Mouse (Mus musculus) hindbrain, embryonic 15.5 days (tissue): ENCODE data around the gene Smdt1. TPM values are rescaled to one million over a fixed set of nuclear protein-coding genes. Genes with fewer than 3 reads are reported as not detected.

Source experiments
- ATAC-seq: fragments of 200-750 bp; cut with Nextera tagmentation; 2 replicates; pipeline ENCODE4 v1.8.0; 2017; ENCODE audit warnings: low read depth, moderate number of reproducible peaks, moderate TSS enrichment; ENCODE audit not compliant: low FRiP score
- H3K27ac ChIP-seq: fragments of 300-500 bp; sonication (generic); replicated peaks from 2 replicates; pipeline ENCODE4 v1.5.1; 2015; ENCODE audit warnings: mild to moderate bottlenecking, inconsistent platforms
- H3K27me3 ChIP-seq: fragments of 300-500 bp; sonication (generic); 2 replicates; pipeline ENCODE4 v1.6.1; 2015; ENCODE audit warnings: control low read depth, inconsistent platforms
- H3K36me3 ChIP-seq: fragments of 300-500 bp; sonication (generic); 2 replicates; pipeline ENCODE4 v1.6.1; 2015; ENCODE audit warnings: control low read depth, inconsistent platforms
- H3K4me1 ChIP-seq: fragments of 300-500 bp; sonication (generic); replicated peaks from 2 replicates; pipeline ENCODE4 v1.6.1; 2015; ENCODE audit warnings: control low read depth, inconsistent platforms
- H3K4me2 ChIP-seq: fragments of 300-500 bp; sonication (generic); 2 replicates; pipeline ENCODE4 v1.6.1; 2015; ENCODE audit warnings: moderate library complexity, mild to moderate bottlenecking, inconsistent platforms
- H3K4me3 ChIP-seq: fragments of 300-500 bp; sonication (generic); 2 replicates; pipeline ENCODE4 v1.5.1; 2015; ENCODE audit warnings: mild to moderate bottlenecking, inconsistent platforms
- H3K9ac ChIP-seq: fragments of 300-500 bp; sonication (generic); 2 replicates; pipeline ENCODE4 v1.6.1; 2015; ENCODE audit warnings: inconsistent platforms
- H3K9me3 ChIP-seq: fragments of 300-500 bp; sonication (generic); 2 replicates; pipeline ENCODE4 v1.6.1; 2016; ENCODE audit warnings: control low read depth, inconsistent platforms
- WGBS: fragments of 180-500 bp; shearing (Covaris S2); methylation state at CpG from one replicate; pipeline ENCODE4 v1.1.7; 2015; 5-methylcytosine and 5-hydroxymethylcytosine counted together
- polyA plus RNA-seq: library from polyadenylated mRNA; unstranded; fragments of >200 nt; fragmentation: Nextera tagmentation; extraction: Ambion mirVana; gene quantifications from 2 replicates; pipeline ENCODE4 v1.2.1, GENCODE M21; 2015

The Smdt1 gene
- polyA plus RNA-seq: 367 and 377 TPM in 2 replicates

GRCm38 (mm10) chr15:82338593-82339112 lies at the start of gene Smdt1, which contains the start of the genes Naga and Pheta2:
TSS of gene Smdt1 (plus strand) at chr15:82338959.
TSS of gene Naga (minus strand) at chr15:82338925.
TSS of gene Pheta2 (plus strand) at chr15:82338942.
- H3K27ac ChIP-seq: peak within 1 kb of the TSS; percentile 63; the same call in 1 of the 2 replicates
- peaks cover 14% of the 10 kb centered on the region for H3K27me3 ChIP-seq
- H3K4me1 ChIP-seq: peaks cover 28% of the 10 kb centered on the region
- H3K4me2 ChIP-seq: peak within 1 kb of the TSS; percentile 76
- H3K9ac ChIP-seq: peak within 1 kb of the TSS; percentile 63
- ATAC-seq: peak; percentile 90
- H3K4me3 ChIP-seq: peak within 1 kb of the TSS; percentile 68
- H3K36me3 ChIP-seq: peaks cover 7% of the 10 kb centered on the region; the same call in 1 of the 2 replicates
- WGBS: under 1% methylated on average over 41 of the region's 41 CpGs
- H3K9me3 ChIP-seq: no peaks in the 10 kb centered on the region

- Histone ChIP-seq H3K4me2 (no peak overlapping the region), H3K27ac (no peak overlapping the region), H3K4me1 (peaks cover 22% of the 10 kb centered on the region), H3K27me3 (no peaks in the 10 kb centered on the region), H3K4me3 (no peak overlapping the region), H3K9me3 (no peaks in the 10 kb centered on the region), H3K9ac (no peak overlapping the region), H3K36me3 (peaks cover 70% of the 10 kb centered on the region)
- ATAC-seq: no peak
- WGBS: 84% methylated on average over 7 of the region's 7 CpGs
These were observed 48.5 kb upstream of the Smdt1 start for GRCm38 (mm10) chr15:82290252-82290651.

- Histone ChIP-seq H3K27ac (peak overlapping the region; percentile 65), H3K36me3 (peaks cover 45% of the 10 kb centered on the region), H3K27me3 (no peaks in the 10 kb centered on the region), H3K4me1 (peaks cover 26% of the 10 kb centered on the region), H3K4me3 (no peak overlapping the region), H3K9me3 (no peaks in the 10 kb centered on the region), H3K4me2 (peak overlapping the region; percentile 28), H3K9ac (no peak overlapping the region)
- no peak; the same call in 1 of the 2 replicates for ATAC-seq
- 11% methylated on average over 5 of the region's 5 CpGs for WGBS
These were observed 45.9 kb upstream of the Smdt1 start for GRCm38 (mm10) chr15:82292851-82293250.

GRCm38 (mm10) chr15:82293271-82293711 lies 45.5 kb upstream of the Smdt1 start:
- H3K36me3 ChIP-seq: peaks cover 42% of the 10 kb centered on the region

GRCm38 (mm10) chr15:82294059-82294458 lies 44.7 kb upstream of the Smdt1 start:
- H3K4me2 ChIP-seq: no peak overlapping the region
- peak overlapping the region; percentile 65 for H3K27ac ChIP-seq
- H3K36me3 ChIP-seq: peaks cover 34% of the 10 kb centered on the region
- no peak overlapping the region for H3K9ac ChIP-seq
- H3K9me3 ChIP-seq: no peaks in the 10 kb centered on the region
- no peak overlapping the region for H3K4me3 ChIP-seq
- peaks cover 26% of the 10 kb centered on the region for H3K4me1 ChIP-seq
- no peaks in the 10 kb centered on the region for H3K27me3 ChIP-seq
- peak; percentile 40; the same call in 1 of the 2 replicates for ATAC-seq
- 36% methylated on average over 8 of the region's 8 CpGs for WGBS

More at GRCm38 (mm10) chr15:82293271-82293711, 45.5 kb upstream of the Smdt1 start:
- Histone ChIP-seq H3K9ac (no peak overlapping the region), H3K4me3 (0 out of 2 replicates have a peak overlapping the region, but pooled peaks have one; percentile 1), H3K9me3 (no peaks in the 10 kb centered on the region), H3K4me1 (peaks cover 26% of the 10 kb centered on the region), H3K27me3 (no peaks in the 10 kb centered on the region), H3K27ac (peak overlapping the region; percentile 65), H3K4me2 (peak overlapping the region; percentile 28)
- ATAC-seq: peak; percentile 84
- WGBS: 2% methylated on average over 7 of the region's 7 CpGs

GRCm38 (mm10) chr15:82298764-82299561 lies 39.8 kb upstream of the Smdt1 start, which contains the start of gene Wbp2nl:
TSS of gene Wbp2nl (plus strand) at chr15:82298954.
- Histone ChIP-seq H3K9me3 (no peaks in the 10 kb centered on the region), H3K4me3 (no peak within 1 kb of the TSS), H3K4me2 (peak within 1 kb of the TSS; percentile 14; the same call in 1 of the 2 replicates), H3K36me3 (no peaks in the 10 kb centered on the region), H3K4me1 (peaks cover 12% of the 10 kb centered on the region), H3K27me3 (no peaks in the 10 kb centered on the region), H3K9ac (no peak within 1 kb of the TSS), H3K27ac (no peak within 1 kb of the TSS)
- peak; percentile 55; the same call in 1 of the 2 replicates for ATAC-seq
- 64% methylated on average over 39 of the region's 39 CpGs for WGBS

GRCm38 (mm10) chr15:82307107-82307506 lies 31.7 kb upstream of the Smdt1 start:
- no peaks in the 10 kb centered on the region for H3K36me3 ChIP-seq
- H3K4me2 ChIP-seq: no peak overlapping the region
- no peak for ATAC-seq
- no peak overlapping the region for H3K4me3 ChIP-seq
- WGBS: 82% methylated on average over 3 of the region's 3 CpGs
- H3K4me1 ChIP-seq: no peaks in the 10 kb centered on the region
- H3K9ac ChIP-seq: no peak overlapping the region
- H3K27me3 ChIP-seq: no peaks in the 10 kb centered on the region
- no peak overlapping the region for H3K27ac ChIP-seq
- H3K9me3 ChIP-seq: no peaks in the 10 kb centered on the region

- no peak for ATAC-seq
- Histone ChIP-seq H3K9me3 (no peaks in the 10 kb centered on the region), H3K36me3 (no peaks in the 10 kb centered on the region), H3K27ac (no peak overlapping the region), H3K4me1 (no peaks in the 10 kb centered on the region), H3K27me3 (no peaks in the 10 kb centered on the region), H3K9ac (no peak overlapping the region), H3K4me3 (no peak overlapping the region), H3K4me2 (no peak overlapping the region)
- 92% methylated on average over 3 of the region's 3 CpGs for WGBS
These were observed 30.3 kb upstream of the Smdt1 start for GRCm38 (mm10) chr15:82308416-82308815.

GRCm38 (mm10) chr15:82317839-82318238 lies 20.9 kb upstream of the Smdt1 start:
- no peak overlapping the region for H3K9ac ChIP-seq
- no peaks in the 10 kb centered on the region for H3K9me3 ChIP-seq
- no peaks in the 10 kb centered on the region for H3K4me1 ChIP-seq
- H3K27me3 ChIP-seq: no peaks in the 10 kb centered on the region
- no peak for ATAC-seq
- H3K4me2 ChIP-seq: no peak overlapping the region
- no peaks in the 10 kb centered on the region for H3K36me3 ChIP-seq
- WGBS: 85% methylated on average over 6 of the region's 6 CpGs
- no peak overlapping the region for H3K4me3 ChIP-seq
- no peak overlapping the region for H3K27ac ChIP-seq

GRCm38 (mm10) chr15:82319613-82320012 lies 19.1 kb upstream of the Smdt1 start:
- no peak overlapping the region for H3K4me3 ChIP-seq
- no peak overlapping the region for H3K9ac ChIP-seq
- H3K4me1 ChIP-seq: no peaks in the 10 kb centered on the region
- no peaks in the 10 kb centered on the region for H3K36me3 ChIP-seq
- WGBS: 56% methylated on average over 1 of the region's 1 CpGs
- H3K4me2 ChIP-seq: no peak overlapping the region
- H3K9me3 ChIP-seq: no peaks in the 10 kb centered on the region
- no peak overlapping the region for H3K27ac ChIP-seq
- no peaks in the 10 kb centered on the region for H3K27me3 ChIP-seq
- no peak for ATAC-seq

GRCm38 (mm10) chr15:82322195-82322594 lies 16.6 kb upstream of the Smdt1 start:
- H3K9me3 ChIP-seq: no peaks in the 10 kb centered on the region
- H3K4me2 ChIP-seq: no peak overlapping the region
- no peak overlapping the region for H3K27ac ChIP-seq
- no peaks in the 10 kb centered on the region for H3K27me3 ChIP-seq
- H3K36me3 ChIP-seq: no peaks in the 10 kb centered on the region
- H3K9ac ChIP-seq: no peak overlapping the region
- no peaks in the 10 kb centered on the region for H3K4me1 ChIP-seq
- no peak for ATAC-seq
- H3K4me3 ChIP-seq: no peak overlapping the region
- WGBS: 69% methylated on average over 8 of the region's 8 CpGs

GRCm38 (mm10) chr15:82325382-82325781 lies 13.4 kb upstream of the Smdt1 start:
- Histone ChIP-seq H3K9ac (no peak overlapping the region), H3K4me1 (no peaks in the 10 kb centered on the region), H3K4me2 (no peak overlapping the region), H3K36me3 (no peaks in the 10 kb centered on the region), H3K27me3 (no peaks in the 10 kb centered on the region), H3K27ac (no peak overlapping the region), H3K4me3 (no peak overlapping the region), H3K9me3 (no peaks in the 10 kb centered on the region)
- WGBS: 81% methylated on average over 2 of the region's 2 CpGs
- no peak for ATAC-seq
